Mouse (Mus musculus) liver, embryonic 11.5 days (tissue): ENCODE measurements around the gene Dnaaf3. TPM values are rescaled to one million over a fixed set of nuclear protein-coding genes. Genes with fewer than 3 reads are reported as not detected.
"Not testable (repeated sequence)": the region's sequence is repeated elsewhere in the genome, so short reads cannot be mapped to it uniquely, and the experiment has no call there.

ENCODE experiments used
- ATAC-seq: fragments of 200-750 bp; cut with Nextera tagmentation; replicated peaks from 2 replicates; pipeline ENCODE4 v1.8.0; 2017; ENCODE audit warnings: moderate number of reproducible peaks, mild to moderate bottlenecking, moderate TSS enrichment, moderate library complexity; ENCODE audit not compliant: low FRiP score
- DNase-seq: peaks from one replicate; pipeline ENCODE4 v3.0.0-alpha.2; 2017; ENCODE audit warnings: low spot score
- H3K27ac ChIP-seq: fragments of 300-500 bp; sonication (generic); 2 replicates; pipeline ENCODE4 v1.5.1; 2014; ENCODE audit warnings: mild to moderate bottlenecking, low read depth, low read length, control low read depth
- H3K27me3 ChIP-seq: fragments of 300-500 bp; sonication (generic); replicated peaks from 2 replicates; pipeline ENCODE4 v1.6.1; 2014; ENCODE audit warnings: low read length, mixed read lengths; ENCODE audit not compliant: control insufficient read depth, insufficient read depth
- H3K36me3 ChIP-seq: fragments of 300-500 bp; sonication (generic); 2 replicates; pipeline ENCODE4 v1.6.1; 2014; ENCODE audit warnings: mild to moderate bottlenecking, low read length, moderate library complexity, mixed read lengths; ENCODE audit not compliant: control insufficient read depth, insufficient read depth
- H3K4me1 ChIP-seq: fragments of 300-500 bp; sonication (generic); replicated peaks from 2 replicates; pipeline ENCODE4 v1.6.1; 2014; ENCODE audit warnings: low read length, mixed read lengths; ENCODE audit not compliant: control insufficient read depth, insufficient read depth
- H3K4me2 ChIP-seq: fragments of 300-500 bp; sonication (generic); 2 replicates; pipeline ENCODE4 v1.6.1; 2014; ENCODE audit warnings: mild to moderate bottlenecking, control low read depth, moderate library complexity
- H3K4me3 ChIP-seq: fragments of 300-500 bp; sonication (generic); 2 replicates; pipeline ENCODE4 v1.5.1; 2014; ENCODE audit warnings: low read depth, low read length, control low read depth
- H3K9ac ChIP-seq: fragments of 300-500 bp; sonication (generic); 2 replicates; pipeline ENCODE4 v1.6.1; 2014; ENCODE audit warnings: low read depth, low read length, control low read depth
- H3K9me3 ChIP-seq: fragments of 300-500 bp; sonication (generic); 2 replicates; pipeline ENCODE4 v1.6.1; 2016; ENCODE audit warnings: low read length, inconsistent platforms, mixed read lengths; ENCODE audit not compliant: control insufficient read depth
- WGBS: fragments of 180-500 bp; shearing (Covaris S2); extraction: QIAGEN DNeasy Blood & Tissue Kit; methylation state at CpG from one replicate; pipeline ENCODE4 v1.1.7; 2014; 5-methylcytosine and 5-hydroxymethylcytosine counted together
- polyA plus RNA-seq: library from polyadenylated mRNA; unstranded; fragments of >200 nt; fragmentation: Nextera tagmentation; extraction: Ambion mirVana; gene quantifications from 2 replicates; pipeline ENCODE4 v1.2.1, GENCODE M21; 2014

Gene Dnaaf3
- polyA plus RNA-seq, 1 experiment from 2014 or later = 0.45 TPM

DNA sequence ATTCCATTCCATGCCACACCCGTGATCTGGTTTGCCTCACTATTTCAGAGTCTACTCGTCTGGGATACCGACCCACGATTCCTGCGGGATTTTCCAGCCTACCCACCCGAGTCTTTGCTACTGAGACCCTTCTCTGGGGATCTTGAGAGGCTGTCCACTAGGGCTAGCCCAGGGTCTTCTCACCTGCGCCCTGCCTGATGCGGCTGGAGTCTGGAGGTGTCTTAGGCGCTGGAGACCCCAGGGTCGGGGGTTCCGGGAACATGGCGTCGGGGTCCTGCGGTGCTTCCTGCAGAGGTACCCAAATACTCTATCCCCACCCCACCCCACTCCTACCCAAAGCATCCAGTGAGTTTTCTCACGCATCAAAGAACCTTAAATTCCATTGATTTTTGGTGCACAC is 13.8 kb upstream of the Dnaaf3 start:
- Histone ChIP-seq H3K4me2 (no peak overlapping the region), H3K4me1 (peaks cover 10% of the 10 kb centered on the region; the same call in 1 of the 2 replicates), H3K9ac (no peak overlapping the region), H3K27ac (no peak overlapping the region), H3K9me3 (no peaks in the 10 kb centered on the region), H3K27me3 (peaks cover 27% of the 10 kb centered on the region), H3K36me3 (no peaks in the 10 kb centered on the region), H3K4me3 (no peak overlapping the region)
- ATAC-seq (no peak; the same call in 1 of the 2 replicates), DNase-seq (no peak)
- WGBS = 74% methylated on average over 15 of the region's 15 CpGs

- Histone ChIP-seq H3K9me3 (no peaks in the 10 kb centered on the region), H3K4me3 (no peak overlapping the region), H3K4me2 (peak overlapping the region; percentile 10; the same call in 1 of the 2 replicates), H3K4me1 (peaks cover 6% of the 10 kb centered on the region; the same call in 1 of the 2 replicates), H3K27ac (no peak overlapping the region), H3K36me3 (no peaks in the 10 kb centered on the region), H3K27me3 (peaks cover 11% of the 10 kb centered on the region), H3K9ac (no peak overlapping the region)
- 34% methylated on average over 17 of the region's 17 CpGs for WGBS
- ATAC-seq (0 out of 2 replicates have a peak, but pooled peaks have one; percentile 27), DNase-seq (no peak)
These were observed 9.8 kb upstream of the Dnaaf3 start for GRCm38 (mm10) chr7:4542013-4542412.

- Histone ChIP-seq H3K36me3 (no peaks in the 10 kb centered on the region), H3K27me3 (peaks cover 4% of the 10 kb centered on the region), H3K9me3 (no peaks in the 10 kb centered on the region), H3K4me1 (peaks cover 2% of the 10 kb centered on the region; the same call in 1 of the 2 replicates), H3K4me2 (no peak overlapping the region), H3K4me3 (no peak overlapping the region), H3K27ac (no peak overlapping the region), H3K9ac (no peak overlapping the region)
- ATAC-seq (no peak), DNase-seq (no peak)
- 52% methylated on average over 5 of the region's 5 CpGs for WGBS
These were observed 9.1 kb upstream of the Dnaaf3 start for GRCm38 (mm10) chr7:4541344-4541743.

- H3K27ac ChIP-seq = no peak overlapping the region
- WGBS = 68% methylated on average over 2 of the region's 2 CpGs
- no peak for DNase-seq
- no peak for ATAC-seq
- no peaks in the 10 kb centered on the region for H3K9me3 ChIP-seq
- H3K4me2 ChIP-seq = no peak overlapping the region
- no peaks in the 10 kb centered on the region for H3K36me3 ChIP-seq
- no peak overlapping the region for H3K4me3 ChIP-seq
- no peak overlapping the region for H3K9ac ChIP-seq
- H3K27me3 ChIP-seq = no peaks in the 10 kb centered on the region; the same call in 1 of the 2 replicates
- H3K4me1 ChIP-seq = no peaks in the 10 kb centered on the region
These were observed 6.8 kb upstream of the Dnaaf3 start for GRCm38 (mm10) chr7:4539019-4539418.

DNA sequence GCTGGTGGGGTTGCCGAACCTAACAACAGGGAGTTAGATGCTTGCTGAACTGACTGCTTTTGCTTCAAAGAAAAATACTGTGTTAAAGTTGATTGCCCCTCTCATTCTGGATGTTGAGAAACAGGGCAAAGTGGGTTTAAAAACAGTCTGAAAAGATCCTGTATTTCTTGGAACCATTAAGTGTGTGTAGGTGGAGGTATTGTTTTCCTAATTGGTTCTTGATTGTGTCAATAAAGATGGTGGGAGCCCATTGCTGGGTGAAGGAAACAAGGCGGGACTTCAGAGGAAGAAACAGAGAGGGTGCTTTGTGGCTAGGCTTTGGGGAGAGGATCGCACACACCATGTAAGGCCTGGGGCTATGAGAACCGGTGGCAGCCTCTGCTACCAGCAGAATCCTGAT is 4.9 kb upstream of the Dnaaf3 start:
- no peaks in the 10 kb centered on the region for H3K36me3 ChIP-seq
- no peaks in the 10 kb centered on the region; the same call in 1 of the 2 replicates for H3K27me3 ChIP-seq
- DNase-seq = no peak
- 47% methylated on average over 4 of the region's 4 CpGs for WGBS
- H3K4me3 ChIP-seq = no peak overlapping the region
- H3K9me3 ChIP-seq = no peaks in the 10 kb centered on the region
- H3K9ac ChIP-seq = no peak overlapping the region
- H3K4me2 ChIP-seq = no peak overlapping the region
- no peak for ATAC-seq
- H3K27ac ChIP-seq = no peak overlapping the region
- H3K4me1 ChIP-seq = no peaks in the 10 kb centered on the region

GRCm38 (mm10) chr7:4536369-4536768 is 4.1 kb upstream of the Dnaaf3 start:
- Histone ChIP-seq H3K4me3 (no peak overlapping the region), H3K27ac (no peak overlapping the region), H3K36me3 (no peaks in the 10 kb centered on the region), H3K4me1 (no peaks in the 10 kb centered on the region), H3K27me3 (no peaks in the 10 kb centered on the region; the same call in 1 of the 2 replicates), H3K9me3 (no peaks in the 10 kb centered on the region), H3K4me2 (no peak overlapping the region), H3K9ac (no peak overlapping the region)
- ATAC-seq (no peak), DNase-seq (no peak)
- WGBS = 86% methylated on average over 4 of the region's 4 CpGs

GRCm38 (mm10) chr7:4530166-4530565 is 2.1 kb downstream of the Dnaaf3 start:
- H3K27me3 ChIP-seq, H3K4me1 ChIP-seq, H3K4me3 ChIP-seq, H3K27ac ChIP-seq, H3K4me2 ChIP-seq, H3K36me3 ChIP-seq, H3K9ac ChIP-seq, ATAC-seq, DNase-seq, H3K9me3 ChIP-seq: not testable (repeated sequence)
- WGBS = 32% methylated on average over 6 of the region's 8 CpGs

DNA sequence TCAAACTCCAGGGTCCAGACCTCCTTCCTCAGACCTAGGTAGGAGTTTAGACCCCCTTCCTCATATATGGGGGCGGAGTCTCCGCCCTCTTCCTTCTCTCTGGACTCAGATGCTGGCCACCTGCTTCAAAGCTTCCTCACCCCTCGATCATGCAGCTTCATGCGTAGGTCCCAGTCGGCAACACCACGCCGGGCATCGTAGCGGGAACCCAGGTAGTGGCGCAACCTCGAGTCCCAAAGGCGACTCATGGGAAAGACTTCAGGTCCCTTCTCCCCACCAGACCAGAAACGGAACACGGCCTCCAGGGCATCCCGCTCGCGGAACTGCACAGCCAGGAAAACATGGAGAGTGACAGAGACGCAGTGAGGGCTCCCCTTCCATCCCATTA is 5.0 kb downstream of the Dnaaf3 start:
- no peaks in the 10 kb centered on the region for H3K9me3 ChIP-seq
- H3K4me2 ChIP-seq = peak overlapping the region; percentile 65
- ATAC-seq = no peak
- no peak overlapping the region for H3K9ac ChIP-seq
- H3K27me3 ChIP-seq = no peaks in the 10 kb centered on the region
- 53% methylated on average over 18 of the region's 18 CpGs for WGBS
- H3K36me3 ChIP-seq = no peaks in the 10 kb centered on the region
- H3K4me1 ChIP-seq = peaks cover 5% of the 10 kb centered on the region
- H3K4me3 ChIP-seq = no peak overlapping the region; the same call in 1 of the 2 replicates
- H3K27ac ChIP-seq = no peak overlapping the region
- DNase-seq = no peak
